Mouse (Mus musculus) cerebellum, adult 2 months (tissue): ENCODE measurements around the gene Scn3b.

Experiments used
- CTCF ChIP-seq: fragments of 200-500 bp; IDR thresholded peaks from 2 replicates; pipeline ENCODE4 v1.5.1; 2011; ENCODE audit warnings: low read depth, mild to moderate bottlenecking, control low read depth, low read length, moderate library complexity, borderline replicate concordance; ENCODE audit not compliant: insufficient read depth
- POLR2A ChIP-seq: fragments of 200-500 bp; IDR thresholded peaks from 2 replicates; pipeline ENCODE4 v1.6.1; 2011; ENCODE audit warnings: low read length, control low read depth, borderline replicate concordance; ENCODE audit not compliant: insufficient read depth

- TF ChIP-seq CTCF (no peak), POLR2A (no peak)
These were observed 29.3 kb upstream of the Scn3b start for GRCm38 (mm10) chr9:40239749-40240148.
